Mouse (Mus musculus): ENCODE results near the gene Pttg1ip. TPM values are rescaled to one million over a fixed set of nuclear protein-coding genes. Genes with fewer than 3 reads are reported as not detected.
A peak's percentile ranks its signal among the peaks of the same experiment; 100 is the strongest.

Pttg1ip gene
- total RNA-seq (2021) = 10 to 100 TPM; 26.6 to 30.1 TPM
- long read RNA-seq, experiment 1, transcript Pttg1ip-201 (6 exons, 2,294 nt) = major isoform, 14 of 37 reads
- long read RNA-seq, experiment 1, partial matches to known transcripts = 19 of 37 reads
- long read RNA-seq, experiment 1, other reads (novel, unspliced or antisense) = 2 of 37 reads
- long read RNA-seq, experiment 2, transcript Pttg1ip-201 (6 exons, 2,294 nt) = major isoform, 19 of 63 reads
- long read RNA-seq, experiment 2, partial matches to known transcripts = 1 of 63 reads
- long read RNA-seq, experiment 2, other reads (novel, unspliced or antisense) = 40 of 63 reads

- intact Hi-C loops (cut with DNase I) = no loop called here
- DNase-seq = peak; percentile 93 to 94
Measured at GRCm38 (mm10) chr10:77581408-77582284, at the start of gene Pttg1ip. Gene Pttg1ip, plus strand, starts transcription at chr10:77581720.

GRCm38 (mm10) chr10:77532020-77532413 lies 49.5 kb upstream of the Pttg1ip start:
- intact Hi-C loops (cut with DNase I) = no loop called here

GRCm38 (mm10) chr10:77536727-77537126 lies 44.8 kb upstream of the Pttg1ip start:
- no peak for DNase-seq
- intact Hi-C loops (cut with DNase I) = no loop called here

More at GRCm38 (mm10) chr10:77532020-77532413, 49.5 kb upstream of the Pttg1ip start:
- DNase-seq = no peak

- intact Hi-C loops (cut with DNase I) = no loop called here
- DNase-seq = no peak
Measured at GRCm38 (mm10) chr10:77537215-77538209, 44.0 kb upstream of the Pttg1ip start.

GRCm38 (mm10) chr10:77539320-77539945 lies 42.1 kb upstream of the Pttg1ip start:
- intact Hi-C loops (cut with DNase I) = no loop called here
- no peak for DNase-seq

GRCm38 (mm10) chr10:77540576-77541102 lies 40.9 kb upstream of the Pttg1ip start:
- intact Hi-C loops (cut with DNase I) = no loop called here

GRCm38 (mm10) chr10:77541864-77542666 lies 39.5 kb upstream of the Pttg1ip start:
- intact Hi-C loops (cut with DNase I) = no loop called here
- no peak for DNase-seq

More at GRCm38 (mm10) chr10:77540576-77541102, 40.9 kb upstream of the Pttg1ip start:
- no peak for DNase-seq

- no peak for DNase-seq
- intact Hi-C loops (cut with DNase I) = no loop called here
Measured at GRCm38 (mm10) chr10:77543226-77543625, 38.3 kb upstream of the Pttg1ip start.

GRCm38 (mm10) chr10:77544916-77545315 lies 36.6 kb upstream of the Pttg1ip start:
- peak; percentile 77 to 86 for DNase-seq

GRCm38 (mm10) chr10:77548576-77548975 lies 32.9 kb upstream of the Pttg1ip start:
- intact Hi-C loops (cut with DNase I) = no loop called here
- no peak for DNase-seq

More at GRCm38 (mm10) chr10:77544916-77545315, 36.6 kb upstream of the Pttg1ip start:
- intact Hi-C loops (cut with DNase I) = no loop called here

- intact Hi-C loops (cut with DNase I) = no loop called here
- DNase-seq = peak in 1 of 2 experiments; percentile 29
Measured at GRCm38 (mm10) chr10:77550874-77551273, 30.6 kb upstream of the Pttg1ip start.

- intact Hi-C loops (cut with DNase I) = no loop called here
- no peak for DNase-seq
Measured at GRCm38 (mm10) chr10:77552162-77552561, 29.4 kb upstream of the Pttg1ip start.

- DNase-seq = no peak
- intact Hi-C loops (cut with DNase I) = no loop called here
Measured at GRCm38 (mm10) chr10:77553285-77553684, 28.2 kb upstream of the Pttg1ip start.

GRCm38 (mm10) chr10:77554918-77555317 lies 26.6 kb upstream of the Pttg1ip start:
- intact Hi-C loops (cut with DNase I) = no loop called here

GRCm38 (mm10) chr10:77556631-77557030 lies 24.9 kb upstream of the Pttg1ip start:
- DNase-seq = no peak
- intact Hi-C loops (cut with DNase I) = no loop called here

More at GRCm38 (mm10) chr10:77554918-77555317, 26.6 kb upstream of the Pttg1ip start:
- no peak for DNase-seq

GRCm38 (mm10) chr10:77557641-77558040 lies 23.9 kb upstream of the Pttg1ip start:
- intact Hi-C loops (cut with DNase I) = no loop called here
- no peak for DNase-seq

GRCm38 (mm10) chr10:77560090-77560489 lies 21.4 kb upstream of the Pttg1ip start:
- intact Hi-C loops (cut with DNase I) = no loop called here

GRCm38 (mm10) chr10:77560830-77561229 lies 20.7 kb upstream of the Pttg1ip start:
- intact Hi-C loops (cut with DNase I) = no loop called here
- no peak for DNase-seq

More at GRCm38 (mm10) chr10:77560090-77560489, 21.4 kb upstream of the Pttg1ip start:
- DNase-seq = no peak

- intact Hi-C loops (cut with DNase I) = no loop called here
- DNase-seq = no peak
Measured at GRCm38 (mm10) chr10:77561508-77561907, 20.0 kb upstream of the Pttg1ip start.
